Mouse (Mus musculus): Measurements from ENCODE around the gene Glis3. TPM values are rescaled to one million over a fixed set of nuclear protein-coding genes. Genes with fewer than 3 reads are reported as not detected.

Gene Glis3
- polyA plus RNA-seq, 1 experiment from 2014 or later, result 7.9 TPM

DNA sequence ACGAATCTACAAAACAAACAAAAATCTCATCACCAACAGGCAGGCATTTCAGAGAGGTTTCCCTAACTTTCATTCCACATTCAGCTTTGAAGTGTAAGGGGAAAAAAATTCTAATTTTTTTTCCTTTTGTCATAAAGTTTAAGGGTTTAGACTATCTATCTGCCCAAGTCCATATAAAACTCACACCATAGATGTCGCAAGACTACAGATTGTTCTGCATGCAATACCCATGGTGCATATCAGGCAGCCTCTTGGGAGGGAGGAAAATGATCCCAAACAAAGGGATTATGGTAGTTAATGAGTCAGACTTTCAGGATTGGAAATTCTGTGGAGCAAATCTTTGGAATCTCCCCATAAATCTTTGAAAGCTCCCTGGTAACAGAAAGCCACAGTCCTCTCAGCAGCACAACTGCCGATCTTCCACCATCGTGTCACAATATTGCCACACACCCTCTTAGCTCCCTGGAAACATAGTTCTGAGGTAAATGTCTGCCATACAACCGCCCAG, 302.0 kb downstream of the Glis3 start:
- Histone ChIP-seq H3K27me3 (ENCODE audit: control insufficient read depth, insufficient read depth, low read length) (no peaks in the 10 kb centered on the region), H3K4me3 (ENCODE audit: low read length) (no peak overlapping the region), H3K9ac (ENCODE audit: low read depth, low read length) (no peak overlapping the region), H3K4me1 (ENCODE audit: control insufficient read depth, insufficient read depth, low read length) (no peaks in the 10 kb centered on the region), H3K36me3 (ENCODE audit: control insufficient read depth, insufficient read depth, low read length) (no peaks in the 10 kb centered on the region), H3K4me2 (replicated peaks; ENCODE audit: low read depth, low read length) (no peak overlapping the region), H3K27ac (ENCODE audit: low read depth, low read length) (no peak overlapping the region), H3K9me3 (ENCODE audit: control insufficient read depth, low read length) (no peaks in the 10 kb centered on the region)
- ATAC-seq (ENCODE audit: low FRiP score, low TSS enrichment), result no peak
- WGBS, result 81% methylated on average over 5 of the region's 5 CpGs

DNA sequence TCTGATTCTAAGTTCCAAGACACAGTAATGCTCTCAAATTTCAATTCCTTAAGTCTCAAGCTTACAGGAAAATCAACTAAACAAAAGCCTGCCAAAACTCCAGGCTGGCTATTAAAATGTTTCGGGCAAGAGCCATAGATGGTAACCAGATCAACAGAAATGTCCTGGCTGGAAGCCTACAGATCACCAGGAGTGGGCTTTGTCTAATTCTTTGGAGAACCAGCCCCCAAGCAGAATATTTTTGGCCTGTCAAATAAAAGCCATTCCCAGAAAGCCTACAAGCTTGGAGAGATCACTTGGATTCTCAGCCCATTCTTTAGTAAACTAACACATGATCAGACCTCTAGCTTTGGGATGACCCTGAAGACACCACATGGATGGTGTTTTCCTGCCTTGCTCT, 303.5 kb downstream of the Glis3 start:
- Histone ChIP-seq H3K27ac (ENCODE audit: low read depth, low read length) (no peak overlapping the region; the same call in 1 of the 2 replicates), H3K4me3 (ENCODE audit: low read length) (no peak overlapping the region), H3K36me3 (ENCODE audit: control insufficient read depth, insufficient read depth, low read length) (no peaks in the 10 kb centered on the region), H3K9me3 (ENCODE audit: control insufficient read depth, low read length) (no peaks in the 10 kb centered on the region), H3K4me1 (ENCODE audit: control insufficient read depth, insufficient read depth, low read length) (no peaks in the 10 kb centered on the region), H3K4me2 (replicated peaks; ENCODE audit: low read depth, low read length) (no peak overlapping the region), H3K27me3 (ENCODE audit: control insufficient read depth, insufficient read depth, low read length) (no peaks in the 10 kb centered on the region), H3K9ac (ENCODE audit: low read depth, low read length) (no peak overlapping the region)
- no peak for ATAC-seq (ENCODE audit: low FRiP score, low TSS enrichment)
- 91% methylated on average over 1 of the region's 1 CpGs for WGBS

DNA sequence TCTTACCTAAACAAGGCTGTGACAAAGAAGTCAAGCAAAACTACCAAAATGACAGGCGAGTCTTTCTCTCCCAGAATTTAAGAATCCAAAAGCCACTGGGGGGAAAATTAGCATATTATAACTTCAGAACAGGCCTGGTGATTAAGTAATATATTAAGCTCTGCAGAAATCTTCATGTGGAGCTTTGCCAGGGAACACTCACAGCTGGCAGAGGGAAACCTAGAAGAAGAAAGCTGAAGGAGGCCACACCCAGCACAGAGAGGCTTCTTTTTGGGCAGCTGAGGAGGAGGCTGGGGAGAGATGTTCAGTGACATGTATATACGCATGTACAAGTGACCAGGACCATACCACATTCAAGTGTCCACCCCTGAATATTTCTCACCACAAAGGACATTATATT, 304.1 kb downstream of the Glis3 start:
- Histone ChIP-seq H3K9ac (ENCODE audit: low read depth, low read length) (no peak overlapping the region), H3K4me1 (ENCODE audit: control insufficient read depth, insufficient read depth, low read length) (no peaks in the 10 kb centered on the region), H3K27ac (ENCODE audit: low read depth, low read length) (no peak overlapping the region), H3K36me3 (ENCODE audit: control insufficient read depth, insufficient read depth, low read length) (no peaks in the 10 kb centered on the region), H3K9me3 (ENCODE audit: control insufficient read depth, low read length) (no peaks in the 10 kb centered on the region), H3K27me3 (ENCODE audit: control insufficient read depth, insufficient read depth, low read length) (no peaks in the 10 kb centered on the region), H3K4me2 (replicated peaks; ENCODE audit: low read depth, low read length) (no peak overlapping the region), H3K4me3 (ENCODE audit: low read length) (no peak overlapping the region)
- ATAC-seq (ENCODE audit: low FRiP score, low TSS enrichment), result no peak
- 80% methylated on average over 2 of the region's 2 CpGs for WGBS

DNA sequence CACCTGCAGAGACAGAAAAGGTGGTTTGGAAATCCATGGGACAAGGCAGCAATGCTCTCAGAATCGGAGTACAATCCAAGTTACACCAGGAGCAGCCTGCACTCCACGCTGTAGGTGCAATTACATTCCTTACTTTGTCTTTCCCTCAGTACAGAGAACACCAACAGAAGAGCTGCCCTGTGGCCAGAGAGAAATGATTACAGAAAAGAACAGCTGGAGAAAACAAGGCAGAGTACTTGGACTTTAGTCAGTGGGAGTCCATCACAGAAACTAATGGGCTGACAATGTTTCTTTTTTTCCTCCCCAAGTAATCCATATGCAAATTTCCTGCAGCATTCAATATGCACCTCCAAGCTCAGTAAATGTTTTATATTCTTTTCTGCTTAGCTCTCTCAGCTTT, 305.4 kb downstream of the Glis3 start:
- Histone ChIP-seq H3K9ac (ENCODE audit: low read depth, low read length) (no peak overlapping the region), H3K9me3 (ENCODE audit: control insufficient read depth, low read length) (no peaks in the 10 kb centered on the region), H3K4me1 (ENCODE audit: control insufficient read depth, insufficient read depth, low read length) (no peaks in the 10 kb centered on the region), H3K27me3 (ENCODE audit: control insufficient read depth, insufficient read depth, low read length) (no peaks in the 10 kb centered on the region), H3K4me2 (replicated peaks; ENCODE audit: low read depth, low read length) (no peak overlapping the region), H3K27ac (ENCODE audit: low read depth, low read length) (no peak overlapping the region), H3K4me3 (ENCODE audit: low read length) (no peak overlapping the region), H3K36me3 (ENCODE audit: control insufficient read depth, insufficient read depth, low read length) (no peaks in the 10 kb centered on the region)
- ATAC-seq (ENCODE audit: low FRiP score, low TSS enrichment), result no peak
- WGBS, result 77% methylated on average over 2 of the region's 2 CpGs

DNA sequence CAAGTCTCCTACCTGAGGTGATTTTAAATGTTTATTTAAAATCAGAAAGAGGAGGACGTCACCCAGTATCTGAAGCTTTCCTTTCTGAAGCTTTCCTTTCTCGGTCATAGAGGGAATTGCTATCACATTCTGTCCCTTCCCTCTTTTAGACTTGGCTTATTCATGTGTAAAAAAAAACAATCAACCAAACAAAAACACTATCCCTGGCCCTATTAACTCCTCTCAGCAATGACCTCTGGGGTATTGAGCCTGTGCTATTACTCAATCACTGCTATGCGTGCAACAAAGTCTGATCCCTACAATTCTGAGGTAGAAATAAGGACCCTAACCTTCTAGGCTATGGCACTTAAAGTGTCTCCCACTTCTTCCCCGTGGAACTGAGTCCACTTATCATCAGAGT, 311.7 kb downstream of the Glis3 start:
- Histone ChIP-seq H3K4me2 (replicated peaks; ENCODE audit: low read depth, low read length) (no peak overlapping the region), H3K36me3 (ENCODE audit: control insufficient read depth, insufficient read depth, low read length) (no peaks in the 10 kb centered on the region), H3K4me1 (ENCODE audit: control insufficient read depth, insufficient read depth, low read length) (no peaks in the 10 kb centered on the region), H3K9me3 (ENCODE audit: control insufficient read depth, low read length) (no peaks in the 10 kb centered on the region), H3K9ac (ENCODE audit: low read depth, low read length) (no peak overlapping the region), H3K27me3 (ENCODE audit: control insufficient read depth, insufficient read depth, low read length) (no peaks in the 10 kb centered on the region), H3K27ac (ENCODE audit: low read depth, low read length) (no peak overlapping the region), H3K4me3 (ENCODE audit: low read length) (no peak overlapping the region)
- no peak for ATAC-seq (ENCODE audit: low FRiP score, low TSS enrichment)
- WGBS, result 79% methylated on average over 4 of the region's 4 CpGs

DNA sequence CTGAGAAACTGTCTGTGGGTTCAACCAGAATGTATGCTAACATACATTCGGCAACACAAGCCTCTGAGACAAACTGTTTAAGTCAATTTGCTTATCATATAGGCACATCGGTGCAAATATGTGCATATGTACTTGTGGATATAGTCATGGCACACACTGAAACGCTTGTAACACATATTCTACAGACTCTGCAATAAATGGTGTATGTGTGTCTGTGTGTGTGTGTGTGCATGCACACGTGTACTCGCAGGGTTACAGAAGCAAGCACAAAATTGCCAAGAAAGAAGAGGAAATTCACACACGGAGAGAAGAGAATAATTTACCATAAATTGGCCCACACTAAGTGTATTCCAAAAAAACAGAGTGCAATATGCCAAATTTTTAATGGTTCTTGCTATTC, 312.6 kb downstream of the Glis3 start:
- WGBS, result 94% methylated on average over 6 of the region's 6 CpGs
- Histone ChIP-seq H3K4me3 (ENCODE audit: low read length) (no peak overlapping the region), H3K36me3 (ENCODE audit: control insufficient read depth, insufficient read depth, low read length) (no peaks in the 10 kb centered on the region), H3K9ac (ENCODE audit: low read depth, low read length) (no peak overlapping the region), H3K27ac (ENCODE audit: low read depth, low read length) (no peak overlapping the region), H3K4me1 (ENCODE audit: control insufficient read depth, insufficient read depth, low read length) (no peaks in the 10 kb centered on the region), H3K4me2 (replicated peaks; ENCODE audit: low read depth, low read length) (no peak overlapping the region), H3K9me3 (ENCODE audit: control insufficient read depth, low read length) (no peaks in the 10 kb centered on the region), H3K27me3 (ENCODE audit: control insufficient read depth, insufficient read depth, low read length) (no peaks in the 10 kb centered on the region)
- ATAC-seq (ENCODE audit: low FRiP score, low TSS enrichment), result no peak

DNA sequence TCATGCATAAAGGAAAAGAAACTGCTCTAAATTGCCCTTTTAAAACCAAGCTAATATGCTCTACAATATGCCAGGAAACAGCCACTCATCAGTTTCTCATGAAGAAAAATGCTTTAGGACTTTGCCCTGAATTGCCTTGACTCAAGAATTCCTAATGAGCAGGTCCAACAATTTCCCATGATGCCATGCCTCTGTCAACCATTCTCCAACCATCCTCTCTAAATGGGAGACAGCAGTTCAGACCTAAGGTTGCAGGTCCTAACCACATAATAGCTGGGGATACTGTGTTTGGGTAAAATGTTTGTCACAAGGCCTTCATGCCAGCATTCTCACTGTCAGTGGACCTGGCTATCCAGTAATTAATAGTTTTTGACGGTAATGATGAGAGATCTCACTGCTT, 313.1 kb downstream of the Glis3 start:
- Histone ChIP-seq H3K27ac (ENCODE audit: low read depth, low read length) (no peak overlapping the region), H3K9me3 (ENCODE audit: control insufficient read depth, low read length) (no peaks in the 10 kb centered on the region), H3K4me2 (replicated peaks; ENCODE audit: low read depth, low read length) (no peak overlapping the region), H3K27me3 (ENCODE audit: control insufficient read depth, insufficient read depth, low read length) (no peaks in the 10 kb centered on the region), H3K9ac (ENCODE audit: low read depth, low read length) (no peak overlapping the region), H3K36me3 (ENCODE audit: control insufficient read depth, insufficient read depth, low read length) (no peaks in the 10 kb centered on the region), H3K4me3 (ENCODE audit: low read length) (no peak overlapping the region), H3K4me1 (ENCODE audit: control insufficient read depth, insufficient read depth, low read length) (no peaks in the 10 kb centered on the region)
- no peak for ATAC-seq (ENCODE audit: low FRiP score, low TSS enrichment)
- 97% methylated on average over 1 of the region's 1 CpGs for WGBS

DNA sequence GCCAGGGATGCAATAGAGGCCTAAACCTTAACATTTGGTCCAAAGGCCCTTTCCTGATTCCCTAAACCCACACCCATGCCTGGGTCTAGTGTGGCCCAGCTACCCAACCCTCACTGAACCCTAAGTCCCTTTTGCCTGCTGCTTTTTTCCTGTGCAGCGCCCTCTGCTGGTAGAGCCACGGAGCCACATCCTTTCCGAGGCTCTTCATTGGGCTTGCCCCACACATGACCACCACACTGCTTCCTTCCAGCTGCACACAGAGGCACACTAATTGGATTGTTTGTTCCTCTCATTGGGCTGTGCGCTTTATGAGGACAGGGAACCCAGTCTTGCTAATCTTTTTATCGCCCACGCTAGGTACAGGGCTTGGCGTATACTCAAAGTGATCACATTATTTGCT, 314.0 kb downstream of the Glis3 start:
- Histone ChIP-seq H3K27me3 (ENCODE audit: control insufficient read depth, insufficient read depth, low read length) (no peaks in the 10 kb centered on the region), H3K9ac (ENCODE audit: low read depth, low read length) (no peak overlapping the region), H3K4me2 (replicated peaks; ENCODE audit: low read depth, low read length) (no peak overlapping the region), H3K27ac (ENCODE audit: low read depth, low read length) (no peak overlapping the region), H3K4me3 (ENCODE audit: low read length) (no peak overlapping the region), H3K36me3 (ENCODE audit: control insufficient read depth, insufficient read depth, low read length) (no peaks in the 10 kb centered on the region), H3K4me1 (ENCODE audit: control insufficient read depth, insufficient read depth, low read length) (no peaks in the 10 kb centered on the region), H3K9me3 (ENCODE audit: control insufficient read depth, low read length) (no peaks in the 10 kb centered on the region)
- WGBS, result 56% methylated on average over 7 of the region's 7 CpGs
- ATAC-seq (ENCODE audit: low FRiP score, low TSS enrichment), result no peak

DNA sequence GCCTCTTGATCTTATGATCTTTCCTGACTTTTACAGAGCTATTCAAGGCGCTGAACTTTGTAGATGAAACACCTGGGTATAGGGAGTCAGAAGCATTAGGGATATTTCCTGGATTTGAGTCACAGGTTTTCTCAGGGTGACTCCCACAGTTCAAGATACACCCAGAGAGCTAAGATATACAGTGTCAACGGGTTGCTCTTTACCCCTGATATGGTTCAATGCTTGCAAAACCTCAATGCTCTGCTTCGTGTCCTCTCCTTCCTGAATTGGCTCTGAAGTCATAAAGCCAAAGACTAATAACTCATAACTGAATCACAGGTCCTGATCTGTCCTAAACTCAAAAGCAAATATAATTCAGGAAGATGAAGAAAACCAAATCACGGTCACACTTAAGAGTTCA, 319.0 kb downstream of the Glis3 start:
- WGBS, result 42% methylated on average over 4 of the region's 4 CpGs
- H3K4me1 ChIP-seq (ENCODE audit: control insufficient read depth, insufficient read depth, low read length), result no peaks in the 10 kb centered on the region
- no peaks in the 10 kb centered on the region for H3K36me3 ChIP-seq (ENCODE audit: control insufficient read depth, insufficient read depth, low read length)
- H3K27me3 ChIP-seq (ENCODE audit: control insufficient read depth, insufficient read depth, low read length), result no peaks in the 10 kb centered on the region
- H3K9me3 ChIP-seq (ENCODE audit: control insufficient read depth, low read length), result no peaks in the 10 kb centered on the region
- H3K27ac ChIP-seq (ENCODE audit: low read depth, low read length), result no peak overlapping the region
- no peak overlapping the region for H3K4me2 ChIP-seq (replicated peaks; ENCODE audit: low read depth, low read length)
- 0 out of 2 replicates have a peak, but pooled peaks have one; percentile 28 for ATAC-seq (ENCODE audit: low FRiP score, low TSS enrichment)
- no peak overlapping the region for H3K4me3 ChIP-seq (ENCODE audit: low read length)
- no peak overlapping the region for H3K9ac ChIP-seq (ENCODE audit: low read depth, low read length)

DNA sequence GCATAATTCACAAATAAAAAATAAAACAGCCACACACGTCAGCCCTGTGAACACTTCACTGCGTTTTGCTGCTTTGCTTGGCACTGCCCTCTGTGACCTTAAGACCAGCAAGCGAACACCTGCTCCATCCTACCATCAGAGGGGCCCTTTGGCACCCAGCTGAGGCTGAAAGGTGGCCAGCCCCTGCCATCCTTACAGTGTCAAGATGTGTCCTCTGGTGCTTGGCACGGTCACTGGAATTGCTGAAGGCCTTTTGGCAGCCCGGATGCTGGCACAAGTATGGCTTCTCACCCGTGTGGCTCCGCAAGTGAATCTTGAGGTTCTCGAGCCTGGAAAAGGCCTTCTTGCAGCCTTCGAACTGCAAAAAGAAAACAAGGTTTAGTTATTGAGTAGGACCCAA, 322.3 kb downstream of the Glis3 start:
- no peaks in the 10 kb centered on the region for H3K4me1 ChIP-seq (ENCODE audit: control insufficient read depth, insufficient read depth, low read length)
- no peaks in the 10 kb centered on the region for H3K9me3 ChIP-seq (ENCODE audit: control insufficient read depth, low read length)
- WGBS, result 84% methylated on average over 9 of the region's 9 CpGs
- H3K9ac ChIP-seq (ENCODE audit: low read depth, low read length), result no peak overlapping the region
- H3K27ac ChIP-seq (ENCODE audit: low read depth, low read length), result no peak overlapping the region
- no peak for ATAC-seq (ENCODE audit: low FRiP score, low TSS enrichment)
- no peaks in the 10 kb centered on the region for H3K27me3 ChIP-seq (ENCODE audit: control insufficient read depth, insufficient read depth, low read length)
- no peak overlapping the region for H3K4me2 ChIP-seq (replicated peaks; ENCODE audit: low read depth, low read length)
- no peak overlapping the region for H3K4me3 ChIP-seq (ENCODE audit: low read length)
- H3K36me3 ChIP-seq (ENCODE audit: control insufficient read depth, insufficient read depth, low read length), result no peaks in the 10 kb centered on the region

All from kidney, embryonic 14.5 days (tissue).